16 mouse cellular contexts compared by ENCODE assay signal in genomic region chr1:152223666-152224065, GRCm38 (mm10).
DNase-seq lines count a peak whose midpoint lies in the region; ATAC-seq and TF ChIP-seq lines count a peak whose summit lies in the region.
"Had no signal": no experiment of that assay in that cellular context is flagged by ENCODE, and none has a peak within 500 bp of the region (broad histone marks: within the 10 kb centered on the region; RNA-seq: fewer than 3 reads in every experiment).

No protein-coding gene starts in this region.

- TF ChIP-seq CTCF in lung, embryonic 14.5 days (IDR thresholded peaks at IDR 0.05; ENCODE audit: low read depth): no peak

- H3K27ac ChIP-seq in lung, embryonic 14.5 days (ENCODE audit: low read depth): no peak overlapping the region
- H3K27ac ChIP-seq in kidney, embryonic 15.5 days: 0 out of 2 replicates have a peak overlapping the region, but pooled peaks have one; percentile 1
- no peak overlapping the region for H3K27ac ChIP-seq in hindbrain, embryonic 10.5 days
- H3K27ac ChIP-seq: forebrain, embryonic 12.5 days; hindbrain, embryonic 12.5 days had no signal

- H3K9me3 ChIP-seq in lung, embryonic 14.5 days (ENCODE audit: low read depth, low read length): no peaks in the 10 kb centered on the region
- H3K9me3 ChIP-seq in kidney, embryonic 15.5 days (replicated peaks): no peaks in the 10 kb centered on the region
- no peaks in the 10 kb centered on the region for H3K9me3 ChIP-seq in hindbrain, embryonic 10.5 days
- H3K9me3 ChIP-seq: forebrain, embryonic 12.5 days; hindbrain, embryonic 12.5 days had no signal

- H3K4me1 ChIP-seq in lung, embryonic 14.5 days (ENCODE audit: insufficient read depth): no peaks in the 10 kb centered on the region
- H3K4me1 ChIP-seq in kidney, embryonic 15.5 days: no peaks in the 10 kb centered on the region
- H3K4me1 ChIP-seq in hindbrain, embryonic 10.5 days (replicated peaks): no peaks in the 10 kb centered on the region
- H3K4me1 ChIP-seq: forebrain, embryonic 12.5 days; hindbrain, embryonic 12.5 days had no signal

- 40% methylated on average over 1 of the region's 1 CpGs for WGBS in lung, embryonic 14.5 days
- WGBS in kidney, embryonic 15.5 days: 39% methylated on average over 1 of the region's 1 CpGs
- WGBS in hindbrain, embryonic 10.5 days: 85% methylated on average over 1 of the region's 1 CpGs

- H3K27me3 ChIP-seq in lung, embryonic 14.5 days (ENCODE audit: insufficient read depth, low read length): no peaks in the 10 kb centered on the region
- H3K27me3 ChIP-seq in kidney, embryonic 15.5 days: no peaks in the 10 kb centered on the region
- no peaks in the 10 kb centered on the region for H3K27me3 ChIP-seq in hindbrain, embryonic 10.5 days (ENCODE audit: insufficient read depth, poor library complexity, severe bottlenecking)
- H3K27me3 ChIP-seq: forebrain, embryonic 12.5 days; hindbrain, embryonic 12.5 days had no signal

- no peaks in the 10 kb centered on the region for H3K36me3 ChIP-seq in lung, embryonic 14.5 days (ENCODE audit: insufficient read depth)
- H3K36me3 ChIP-seq in kidney, embryonic 15.5 days: no peaks in the 10 kb centered on the region
- no peaks in the 10 kb centered on the region for H3K36me3 ChIP-seq in hindbrain, embryonic 10.5 days
- H3K36me3 ChIP-seq: forebrain, embryonic 12.5 days; hindbrain, embryonic 12.5 days had no signal

- ATAC-seq in lung, embryonic 14.5 days (ENCODE audit: insufficient read depth): no peak
- ATAC-seq in kidney, embryonic 15.5 days (replicated peaks; ENCODE audit: low FRiP score): 0 out of 2 replicates have a peak, but pooled peaks have one; percentile 56

- H3K4me2 ChIP-seq in lung, embryonic 14.5 days: no peak overlapping the region
- H3K4me2 ChIP-seq in kidney, embryonic 15.5 days: no peak overlapping the region
- H3K4me2 ChIP-seq: forebrain, embryonic 12.5 days; hindbrain, embryonic 12.5 days had no signal

- no peak overlapping the region for H3K9ac ChIP-seq in lung, embryonic 14.5 days
- H3K9ac ChIP-seq in kidney, embryonic 15.5 days: no peak overlapping the region
- H3K9ac ChIP-seq: forebrain, embryonic 12.5 days; hindbrain, embryonic 12.5 days had no signal

- H3K4me3 ChIP-seq in lung, embryonic 14.5 days (ENCODE audit: low read depth, low read length): no peak overlapping the region
- H3K4me3 ChIP-seq in kidney, embryonic 15.5 days (replicated peaks): no peak overlapping the region
- H3K4me3 ChIP-seq in hindbrain, embryonic 10.5 days: no peak overlapping the region
- H3K4me3 ChIP-seq: forebrain, embryonic 12.5 days; hindbrain, embryonic 12.5 days had no signal

- DNase-seq in gastrocnemius, adult 18-20 months (ENCODE audit: low spot score): peak; percentile 64
- no peak for DNase-seq in gastrocnemius, postnatal 4 days (ENCODE audit: low spot score in 2 of 2)
- DNase-seq in lung, embryonic 14.5 days: peak; percentile 41
- DNase-seq in lung, postnatal 36 days: no peak
- DNase-seq in skeletal muscle tissue, adult 2 months (ENCODE audit: low read depth, low spot score): peak; percentile 79
- no peak for DNase-seq in urinary bladder, postnatal 25 days (ENCODE audit: low spot score)
- DNase-seq in hindbrain, embryonic 10.5 days (ENCODE audit: low spot score): no peak
- DNase-seq: adrenal gland, postnatal 25 days; cerebellum, adult 8-10 months; embryo, embryonic 11 days; lung, adult 18-20 months; midbrain, embryonic 14.5 days; right cerebral cortex, postnatal 14 days had no signal

Comparison
In these comparisons a context has a peak if more than half of its experiments do, and no peak if none do; other contexts are left out.
1. DNase-seq: peak in gastrocnemius, adult 18-20 months (single experiment), lung, embryonic 14.5 days (single experiment) and skeletal muscle tissue, adult 2 months (single experiment); none in gastrocnemius, postnatal 4 days (0 of 2), lung, postnatal 36 days (single experiment), urinary bladder, postnatal 25 days (single experiment) and hindbrain, embryonic 10.5 days (single experiment).